Mouse (Mus musculus): ENCODE results near the gene Gm49403. TPM values are rescaled to one million over a fixed set of nuclear protein-coding genes. Genes with fewer than 3 reads are reported as not detected.

Gm49403 gene
- polyA plus RNA-seq, 1 experiment from 2014 or later, result not detected

GRCm38 (mm10) chr19:8839908-8840791 lies 43.6 kb upstream of the Gm49403 start:
- peaks cover 23% of the 10 kb centered on the region for H3K4me1 ChIP-seq (replicated peaks; ENCODE audit: insufficient read depth, low read length)
- ATAC-seq (replicated peaks; ENCODE audit: low FRiP score, low read depth) (peak; percentile 57), DNase-seq (ENCODE audit: low spot score) (peak; percentile 84)
- peak overlapping the region; percentile 63 for H3K9ac ChIP-seq (ENCODE audit: low read depth, low read length)
- WGBS, result 22% methylated on average over 29 of the region's 29 CpGs
- H3K27me3 ChIP-seq (ENCODE audit: insufficient read depth, low read length), result no peaks in the 10 kb centered on the region
- no peak; the same call in 1 of the 2 replicates for TF ChIP-seq CTCF (IDR thresholded peaks at IDR 0.05; ENCODE audit: low read depth)
- peak overlapping the region; percentile 46 for H3K4me3 ChIP-seq (replicated peaks; ENCODE audit: low read depth, low read length)
- no peaks in the 10 kb centered on the region for H3K9me3 ChIP-seq (replicated peaks; ENCODE audit: low read length)
- 0 out of 2 replicates have a peak, but pooled peaks cover 5% of the 10 kb centered on the region for H3K36me3 ChIP-seq (ENCODE audit: insufficient read depth, low read length)
- peak overlapping the region; percentile 79 for H3K4me2 ChIP-seq (ENCODE audit: low read length)
- H3K27ac ChIP-seq, result peak overlapping the region; percentile 52

GRCm38 (mm10) chr19:8841012-8841411 lies 42.7 kb upstream of the Gm49403 start:
- DNase-seq (ENCODE audit: low spot score), result no peak
- ATAC-seq (replicated peaks; ENCODE audit: low FRiP score, low read depth), result no peak
- no peak overlapping the region; the same call in 1 of the 2 replicates for H3K4me3 ChIP-seq (replicated peaks; ENCODE audit: low read depth, low read length)
- H3K4me2 ChIP-seq (ENCODE audit: low read length), result peak overlapping the region; percentile 79
- no peaks in the 10 kb centered on the region for H3K9me3 ChIP-seq (replicated peaks; ENCODE audit: low read length)
- 85% methylated on average over 7 of the region's 7 CpGs for WGBS
- no peak for TF ChIP-seq CTCF (IDR thresholded peaks at IDR 0.05; ENCODE audit: low read depth)
- 0 out of 2 replicates have a peak, but pooled peaks cover 10% of the 10 kb centered on the region for H3K36me3 ChIP-seq (ENCODE audit: insufficient read depth, low read length)
- peak overlapping the region; percentile 52; the same call in 1 of the 2 replicates for H3K27ac ChIP-seq
- H3K4me1 ChIP-seq (replicated peaks; ENCODE audit: insufficient read depth, low read length), result peaks cover 23% of the 10 kb centered on the region
- H3K9ac ChIP-seq (ENCODE audit: low read depth, low read length), result peak overlapping the region; percentile 63
- no peaks in the 10 kb centered on the region for H3K27me3 ChIP-seq (ENCODE audit: insufficient read depth, low read length)

DNA sequence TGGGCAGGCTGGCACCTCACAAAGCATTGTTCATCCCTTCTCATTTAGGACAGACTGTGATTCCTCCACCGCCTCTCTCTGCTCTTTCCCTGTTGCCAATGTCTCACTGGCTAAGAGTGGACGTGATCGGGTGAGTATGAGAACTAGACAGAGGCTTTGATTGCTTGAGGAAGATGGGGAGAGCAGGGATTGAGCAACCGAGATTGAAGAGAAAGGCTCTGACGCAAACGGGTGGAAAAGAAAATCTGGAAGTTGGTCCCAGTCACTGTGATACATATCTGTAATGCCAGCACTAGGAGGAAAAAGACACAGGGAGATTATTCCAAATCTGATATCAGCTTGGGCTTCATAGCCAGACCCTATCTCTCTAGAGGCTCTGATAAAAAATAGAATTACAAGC lies 40.8 kb upstream of the Gm49403 start:
- H3K36me3 ChIP-seq (ENCODE audit: insufficient read depth, low read length), result 0 out of 2 replicates have a peak, but pooled peaks cover 20% of the 10 kb centered on the region
- ATAC-seq (replicated peaks; ENCODE audit: low FRiP score, low read depth) (no peak), DNase-seq (ENCODE audit: low spot score) (no peak)
- WGBS, result 90% methylated on average over 6 of the region's 6 CpGs
- H3K4me2 ChIP-seq (ENCODE audit: low read length), result no peak overlapping the region
- H3K4me1 ChIP-seq (replicated peaks; ENCODE audit: insufficient read depth, low read length), result peaks cover 23% of the 10 kb centered on the region
- H3K27ac ChIP-seq, result no peak overlapping the region
- no peaks in the 10 kb centered on the region for H3K9me3 ChIP-seq (replicated peaks; ENCODE audit: low read length)
- no peak for TF ChIP-seq CTCF (IDR thresholded peaks at IDR 0.05; ENCODE audit: low read depth)
- H3K4me3 ChIP-seq (replicated peaks; ENCODE audit: low read depth, low read length), result no peak overlapping the region
- H3K27me3 ChIP-seq (ENCODE audit: insufficient read depth, low read length), result no peaks in the 10 kb centered on the region
- H3K9ac ChIP-seq (ENCODE audit: low read depth, low read length), result no peak overlapping the region

DNA sequence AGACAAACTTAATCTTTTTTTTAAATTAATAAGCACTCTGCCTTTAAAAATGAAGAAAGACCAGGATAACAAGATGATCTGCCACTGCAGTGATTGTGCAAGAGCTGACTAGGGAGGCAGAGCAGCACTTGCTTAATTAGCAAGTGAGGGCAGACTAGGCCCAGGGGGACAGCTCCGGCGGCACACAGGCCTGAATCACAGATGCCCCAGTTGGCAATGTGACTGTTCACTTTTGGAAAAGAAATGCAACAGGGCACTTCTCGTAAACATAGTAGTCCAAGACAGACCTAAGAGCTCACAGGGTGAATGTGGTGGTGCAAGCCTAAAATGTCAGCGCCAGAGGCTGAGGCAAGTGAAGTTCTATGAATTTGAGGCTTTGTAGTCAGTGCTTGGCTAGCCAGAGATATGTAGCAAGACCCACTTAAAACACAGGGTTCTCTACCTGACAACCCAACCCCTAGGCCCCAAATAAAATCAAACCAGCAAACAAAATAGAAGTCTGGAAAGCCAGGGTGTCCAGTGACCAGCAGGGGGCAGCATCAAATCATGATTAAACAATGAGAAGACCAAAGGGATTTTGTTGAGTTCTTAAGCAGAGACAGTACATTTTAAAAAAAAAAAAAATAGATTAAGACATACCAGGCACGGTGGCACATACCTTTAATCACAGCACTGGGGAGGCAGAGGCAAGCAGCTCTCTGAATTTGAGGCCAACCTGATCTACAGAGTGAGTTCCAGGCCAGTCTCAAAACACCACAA lies 39.2 kb upstream of the Gm49403 start:
- H3K9ac ChIP-seq (ENCODE audit: low read depth, low read length), result no peak overlapping the region
- no peak for ATAC-seq (replicated peaks; ENCODE audit: low FRiP score, low read depth)
- peak; percentile 90 for DNase-seq (ENCODE audit: low spot score)
- H3K4me2 ChIP-seq (ENCODE audit: low read length), result no peak overlapping the region
- H3K27ac ChIP-seq, result no peak overlapping the region
- peaks cover 11% of the 10 kb centered on the region for H3K4me1 ChIP-seq (replicated peaks; ENCODE audit: insufficient read depth, low read length)
- peak; percentile 85 for TF ChIP-seq CTCF (IDR thresholded peaks at IDR 0.05; ENCODE audit: low read depth)
- H3K4me3 ChIP-seq (replicated peaks; ENCODE audit: low read depth, low read length), result no peak overlapping the region
- WGBS, result 60% methylated on average over 5 of the region's 5 CpGs
- no peaks in the 10 kb centered on the region for H3K9me3 ChIP-seq (replicated peaks; ENCODE audit: low read length)
- no peaks in the 10 kb centered on the region for H3K27me3 ChIP-seq (ENCODE audit: insufficient read depth, low read length)
- H3K36me3 ChIP-seq (ENCODE audit: insufficient read depth, low read length), result 0 out of 2 replicates have a peak, but pooled peaks cover 20% of the 10 kb centered on the region

DNA sequence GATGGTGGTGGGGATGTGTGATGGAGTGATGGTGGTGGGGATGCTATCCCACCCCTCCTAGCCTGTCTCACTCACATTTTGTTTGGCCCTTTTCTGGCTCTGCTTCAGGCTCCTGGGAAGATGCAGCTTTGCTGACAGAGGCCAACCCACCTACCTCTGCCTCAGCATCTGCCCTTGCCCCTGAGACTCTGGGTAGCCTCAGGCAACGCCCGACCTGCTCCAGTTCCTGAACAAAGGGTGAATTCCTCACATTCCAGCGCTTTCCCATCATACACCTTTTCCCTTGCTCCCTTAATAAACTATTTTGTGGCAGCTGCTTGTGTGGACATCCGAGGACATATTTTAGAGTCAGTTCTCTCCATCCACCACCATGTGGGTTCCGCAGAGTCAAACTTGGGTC lies 35.4 kb upstream of the Gm49403 start:
- Histone ChIP-seq H3K9ac (ENCODE audit: low read depth, low read length) (no peak overlapping the region), H3K4me1 (replicated peaks; ENCODE audit: insufficient read depth, low read length) (no peaks in the 10 kb centered on the region), H3K4me3 (replicated peaks; ENCODE audit: low read depth, low read length) (no peak overlapping the region), H3K27ac (no peak overlapping the region), H3K36me3 (ENCODE audit: insufficient read depth, low read length) (0 out of 2 replicates have a peak, but pooled peaks cover 18% of the 10 kb centered on the region), H3K4me2 (ENCODE audit: low read length) (no peak overlapping the region), H3K27me3 (ENCODE audit: insufficient read depth, low read length) (no peaks in the 10 kb centered on the region), H3K9me3 (replicated peaks; ENCODE audit: low read length) (no peaks in the 10 kb centered on the region)
- ATAC-seq (replicated peaks; ENCODE audit: low FRiP score, low read depth) (no peak), DNase-seq (ENCODE audit: low spot score) (no peak)
- WGBS, result 67% methylated on average over 5 of the region's 5 CpGs
- TF ChIP-seq CTCF (IDR thresholded peaks at IDR 0.05; ENCODE audit: low read depth), result no peak

GRCm38 (mm10) chr19:8850402-8850901 lies 33.3 kb upstream of the Gm49403 start, which contains the start of gene Lrrn4cl:
Lrrn4cl (plus strand) TSS chr19:8850768.
- ATAC-seq (replicated peaks; ENCODE audit: low FRiP score, low read depth) (peak; percentile 87), DNase-seq (ENCODE audit: low spot score) (peak; percentile 84)
- no peak within 1 kb of the TSS for H3K4me3 ChIP-seq (replicated peaks; ENCODE audit: low read depth, low read length)
- H3K4me1 ChIP-seq (replicated peaks; ENCODE audit: insufficient read depth, low read length), result no peaks in the 10 kb centered on the region
- TF ChIP-seq CTCF (IDR thresholded peaks at IDR 0.05; ENCODE audit: low read depth), result no peak
- H3K27ac ChIP-seq, result peak within 1 kb of the TSS; percentile 8
- H3K9me3 ChIP-seq (replicated peaks; ENCODE audit: low read length), result no peaks in the 10 kb centered on the region
- H3K4me2 ChIP-seq (ENCODE audit: low read length), result no peak within 1 kb of the TSS
- 0 out of 2 replicates have a peak, but pooled peaks cover 14% of the 10 kb centered on the region for H3K36me3 ChIP-seq (ENCODE audit: insufficient read depth, low read length)
- WGBS, result 28% methylated on average over 7 of the region's 7 CpGs
- H3K9ac ChIP-seq (ENCODE audit: low read depth, low read length), result no peak within 1 kb of the TSS
- H3K27me3 ChIP-seq (ENCODE audit: insufficient read depth, low read length), result no peaks in the 10 kb centered on the region
